Mouse (Mus musculus) left cerebral cortex, adult 18-20 months (tissue): ENCODE measurements around the gene Ppp3ca. TPM values are rescaled to one million over a fixed set of nuclear protein-coding genes. Genes with fewer than 3 reads are reported as not detected.

Experiments
- DNase-seq, 2 experiments: peaks; one replicate each; pipeline ENCODE4 v3.0.0; 2021 to 2022; ENCODE audit warnings: low spot score in 2 of 2, mixed read lengths in 1 of 2
- total RNA-seq, 2 experiments: library from RNA; stranded (reverse); gene quantifications; 2 replicates each; pipeline ENCODE4 v1.2.3; 2021

Gene Ppp3ca
- total RNA-seq, 2 experiments from 2014 or later = 883 to 913 TPM

DNA sequence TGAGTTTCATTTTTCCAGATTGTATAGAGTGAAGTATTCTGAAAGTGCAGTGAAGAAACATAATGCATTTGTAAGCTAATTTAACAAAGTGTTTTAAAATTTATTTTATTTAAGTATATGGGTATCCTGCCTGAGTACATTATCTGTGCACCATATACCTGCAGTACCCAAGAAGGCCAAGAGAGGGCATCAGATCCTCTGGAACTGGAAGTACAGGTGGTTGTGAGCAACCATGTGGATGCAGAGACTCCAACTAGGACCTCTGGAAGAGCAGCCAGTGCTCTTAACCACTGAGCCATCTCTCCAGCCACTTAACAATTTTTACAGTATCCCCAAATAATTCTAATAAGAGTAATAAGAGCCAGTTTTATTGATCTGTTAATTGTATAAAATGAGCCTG, 225.6 kb downstream of the Ppp3ca start:
- peak in 1 of 2 experiments; percentile 29 for DNase-seq

GRCm38 (mm10) chr3:136896276-136896675, 226.4 kb downstream of the Ppp3ca start:
- no peak for DNase-seq

DNA sequence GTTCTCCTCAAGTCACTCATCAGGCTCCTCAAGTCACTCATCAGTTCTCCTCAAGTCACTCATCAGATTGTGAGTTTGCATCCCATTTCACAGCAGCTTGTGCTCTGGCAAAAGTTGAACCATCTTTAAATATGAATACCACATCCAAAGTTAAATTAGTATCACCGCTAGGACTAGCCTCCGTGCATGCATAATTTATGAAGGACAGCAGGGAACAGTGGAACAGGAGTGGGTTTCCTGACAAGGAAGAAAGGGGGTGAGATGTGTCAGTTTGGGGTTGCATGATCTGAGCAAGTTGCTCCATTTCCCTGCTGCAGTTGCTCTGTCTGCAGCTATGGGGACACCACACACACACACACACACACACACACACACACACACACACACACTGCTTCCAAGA, 229.8 kb downstream of the Ppp3ca start:
- peak in 1 of 2 experiments; percentile 42 for DNase-seq

DNA sequence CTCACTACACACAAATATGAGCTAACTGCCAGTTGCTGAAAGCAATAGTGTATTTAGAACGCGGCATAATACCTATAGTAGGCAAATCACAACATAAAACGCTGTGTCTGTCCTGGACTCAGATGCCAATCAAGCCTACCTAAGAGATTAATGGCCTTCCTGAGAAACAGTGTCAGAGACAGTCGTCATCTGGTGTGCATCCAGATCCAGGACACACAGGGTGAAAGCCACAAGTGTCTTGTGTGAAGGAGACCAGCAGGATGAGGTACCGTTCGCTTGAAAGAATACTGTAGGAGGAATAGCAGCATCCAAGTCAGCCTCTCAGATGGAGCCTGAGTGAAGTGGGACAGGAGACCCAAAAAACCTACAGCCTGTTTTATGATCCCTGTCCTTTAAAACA, 231.1 kb downstream of the Ppp3ca start:
- no peak for DNase-seq

DNA sequence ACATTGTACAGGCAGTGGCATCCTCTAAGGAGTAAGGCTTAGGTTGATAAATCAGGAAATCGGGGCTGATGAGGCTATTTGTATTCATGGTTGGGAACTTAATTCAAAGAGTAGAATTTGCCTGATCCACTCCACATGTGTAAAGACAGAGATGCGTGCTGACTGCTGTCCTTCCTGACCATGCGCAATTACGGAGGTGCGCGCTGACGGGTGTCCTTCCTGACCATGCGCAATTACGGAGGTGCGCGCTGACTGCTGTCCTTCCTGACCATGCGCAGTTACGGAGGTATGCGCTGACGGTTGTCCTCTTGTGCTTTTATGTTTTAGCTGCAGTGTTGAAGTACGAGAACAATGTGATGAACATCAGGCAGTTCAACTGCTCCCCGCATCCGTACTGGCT, 232.9 kb downstream of the Ppp3ca start:
- no peak for DNase-seq

DNA sequence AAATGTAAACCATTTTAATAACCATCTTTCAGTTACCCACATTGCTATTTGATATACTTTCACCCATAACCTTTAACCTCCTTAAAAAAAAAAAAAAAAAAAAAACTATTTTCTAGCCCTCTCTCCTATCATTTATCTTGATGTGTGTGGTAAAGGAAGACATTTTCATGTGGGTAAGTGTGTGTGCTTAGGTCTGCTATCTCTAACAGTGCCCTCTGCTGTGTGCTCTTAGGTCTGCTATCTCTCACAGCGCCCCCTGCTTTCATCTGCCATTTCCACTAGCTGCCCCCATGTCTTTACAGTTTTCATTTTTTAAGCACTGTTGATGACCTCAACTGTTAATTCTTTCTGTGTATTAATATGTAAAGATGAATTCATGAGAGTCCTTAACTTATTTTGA, 235.7 kb downstream of the Ppp3ca start:
- DNase-seq = no peak

DNA sequence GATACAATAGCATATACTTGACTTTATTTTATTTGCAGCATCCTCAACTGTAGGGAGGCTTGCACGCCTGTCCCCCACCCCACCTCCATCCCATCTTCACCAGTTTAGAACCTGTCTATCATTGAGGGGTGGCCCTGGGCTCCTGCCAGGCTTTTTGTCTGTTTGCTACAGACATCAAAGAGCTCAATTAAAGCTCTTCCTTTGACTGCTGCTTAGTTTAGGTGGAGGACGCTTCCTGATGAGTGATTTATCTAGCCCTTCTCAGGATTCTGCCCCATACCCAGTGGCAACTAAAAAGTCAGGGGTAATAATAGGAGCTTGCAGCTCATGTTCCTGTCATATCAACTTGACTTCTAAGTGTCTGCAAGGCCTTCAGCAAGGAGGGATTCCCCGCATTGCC, 239.6 kb downstream of the Ppp3ca start:
- DNase-seq = no peak

DNA sequence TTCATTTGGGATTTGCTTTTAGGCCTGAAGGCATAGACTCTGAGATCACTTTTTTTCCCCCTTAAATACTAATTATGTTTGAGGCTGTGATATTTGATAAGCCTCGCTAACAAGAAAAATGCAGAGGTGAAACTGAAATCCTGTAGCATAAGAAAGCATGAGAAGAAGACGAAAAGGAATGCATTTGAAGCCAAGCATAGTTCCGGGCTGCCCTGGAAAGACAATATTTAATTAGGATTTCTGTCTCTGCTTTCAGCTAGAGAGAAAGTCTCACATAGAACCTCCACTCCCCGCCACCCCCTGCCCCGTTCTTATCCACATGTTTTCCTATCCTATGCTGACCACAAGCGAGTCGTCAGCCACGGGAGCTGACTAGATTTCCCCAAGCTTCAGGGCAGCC, 241.4 kb downstream of the Ppp3ca start:
- no peak for DNase-seq

GRCm38 (mm10) chr3:136917080-136917479, 247.2 kb downstream of the Ppp3ca start:
- no peak for DNase-seq

- DNase-seq = no peak
These were observed 263.1 kb downstream of the Ppp3ca start for GRCm38 (mm10) chr3:136933071-136933470.

- peak in 1 of 2 experiments; percentile 31 for DNase-seq
These were observed 271.0 kb downstream of the Ppp3ca start for GRCm38 (mm10) chr3:136940733-136941601.

DNA sequence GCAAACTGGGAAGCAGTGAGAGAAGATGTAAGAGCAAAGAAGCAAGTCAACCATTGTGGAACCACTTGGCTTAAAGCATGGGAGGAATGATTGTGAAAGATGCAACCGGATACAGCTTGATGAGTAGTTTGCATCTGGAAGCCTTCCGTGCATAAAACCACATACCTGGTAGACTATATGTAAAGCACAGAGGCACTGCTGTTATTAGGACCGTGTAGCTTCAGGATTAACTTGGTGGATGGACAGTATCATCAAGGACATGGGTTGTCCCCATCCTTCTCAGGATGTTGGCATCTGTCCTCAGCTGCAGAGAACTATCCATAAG, 271.6 kb downstream of the Ppp3ca start:
- DNase-seq = no peak

DNA sequence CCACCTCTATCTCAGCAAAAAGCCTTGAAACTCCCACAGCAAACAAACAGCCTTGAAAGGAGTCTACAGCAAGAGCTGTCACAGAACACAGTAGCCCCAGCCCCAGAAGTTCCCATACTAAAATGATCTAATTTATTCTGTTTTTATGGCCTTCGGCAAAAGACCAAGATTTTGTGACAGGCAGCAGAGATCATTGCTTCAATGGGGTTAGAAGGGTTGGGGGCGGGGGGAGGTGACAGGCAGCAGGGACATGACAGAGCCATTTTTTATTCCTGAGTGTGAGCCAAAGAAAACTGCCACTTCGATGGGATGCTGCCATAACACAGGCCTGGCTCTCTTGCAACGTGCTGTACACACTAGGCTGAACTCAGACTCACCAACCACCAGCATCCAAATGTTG, 275.6 kb downstream of the Ppp3ca start:
- no peak for DNase-seq

- DNase-seq = no peak
These were observed 276.7 kb downstream of the Ppp3ca start for GRCm38 (mm10) chr3:136946662-136947061.

GRCm38 (mm10) chr3:136948142-136948541, 278.2 kb downstream of the Ppp3ca start:
- no peak for DNase-seq

GRCm38 (mm10) chr3:136951792-136952191, 281.9 kb downstream of the Ppp3ca start:
- DNase-seq = no peak

- DNase-seq = no peak
These were observed 282.9 kb downstream of the Ppp3ca start for GRCm38 (mm10) chr3:136952822-136953221.

GRCm38 (mm10) chr3:136955043-136955442, 285.1 kb downstream of the Ppp3ca start:
- no peak for DNase-seq

DNA sequence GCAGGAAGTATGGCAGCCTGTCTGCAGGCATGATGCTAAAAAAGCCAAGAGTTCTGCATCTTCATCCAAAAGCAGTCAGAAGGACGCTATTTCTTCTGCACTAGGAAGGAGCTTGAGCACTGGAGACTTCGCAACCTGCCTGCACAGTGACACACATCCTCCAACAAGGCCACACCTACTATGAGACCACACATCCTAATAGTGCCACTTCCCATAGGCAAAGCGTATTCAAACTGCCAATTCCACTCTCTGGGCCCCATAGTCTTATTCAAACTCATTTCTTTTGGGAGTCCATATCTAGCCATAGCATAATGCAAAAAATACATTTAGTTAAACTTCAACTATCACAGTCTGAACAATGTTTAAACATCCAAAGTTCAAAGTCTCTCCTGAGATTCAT, 290.4 kb downstream of the Ppp3ca start:
- DNase-seq = no peak

- DNase-seq = no peak
These were observed 296.9 kb downstream of the Ppp3ca start for GRCm38 (mm10) chr3:136966786-136967185.

GRCm38 (mm10) chr3:136967510-136967909, 297.6 kb downstream of the Ppp3ca start:
- no peak for DNase-seq

- no peak for DNase-seq
These were observed 299.9 kb downstream of the Ppp3ca start for GRCm38 (mm10) chr3:136969796-136970195.

DNA sequence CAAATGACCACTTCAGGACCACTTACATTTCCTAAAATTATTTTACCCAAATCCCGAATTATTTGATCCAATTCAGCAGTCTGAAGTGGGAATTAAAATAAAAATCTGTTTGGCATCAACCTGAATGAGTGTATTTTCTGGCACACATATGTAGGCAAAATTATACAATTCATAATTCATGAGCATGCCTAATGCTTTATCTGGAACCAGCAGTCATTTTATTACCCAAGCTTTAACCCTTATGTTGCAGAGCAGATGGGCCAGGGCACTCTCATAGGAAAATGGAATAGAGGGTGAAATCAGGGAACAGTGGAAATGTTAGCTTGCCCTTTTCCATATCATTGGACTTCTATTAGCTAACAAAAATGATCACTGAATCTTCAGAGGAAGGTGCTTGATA, 307.9 kb downstream of the Ppp3ca start:
- DNase-seq = no peak
